Mouse (Mus musculus): Measurements from ENCODE around the gene Oaz1. TPM values are rescaled to one million over a fixed set of nuclear protein-coding genes. Genes with fewer than 3 reads are reported as not detected.

Oaz1 gene
- polyA plus RNA-seq, 1 experiment = 1,494 TPM

DNA sequence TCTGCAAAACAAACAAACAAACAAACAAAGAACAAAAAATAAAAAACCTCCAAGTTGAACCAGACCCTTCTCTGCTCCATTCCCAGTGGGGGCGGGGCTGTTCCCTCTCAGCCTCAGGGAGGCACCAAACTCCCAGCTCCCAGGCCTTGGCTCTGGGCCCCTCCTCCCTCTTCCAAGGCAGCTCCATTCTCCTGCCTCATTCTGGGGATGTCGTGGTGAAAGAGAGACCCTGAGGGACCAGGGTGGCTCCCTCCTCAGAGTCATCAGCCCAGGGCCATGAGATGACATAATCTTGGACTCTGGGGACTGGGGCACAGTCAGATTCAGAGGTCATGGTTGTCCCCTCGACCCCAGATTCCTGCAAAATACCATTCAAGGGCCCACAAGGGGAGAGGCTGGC is 50.1 kb downstream of the Oaz1 start:
- Histone ChIP-seq H3K36me3 (ENCODE audit: control insufficient read depth, insufficient read depth) (no peaks in the 10 kb centered on the region), H3ac (ENCODE audit: control insufficient read depth, insufficient read length, low read depth) (no peak overlapping the region), H3K4me3 (ENCODE audit: insufficient read depth, poor library complexity, severe bottlenecking) (no peak overlapping the region), H3K79me2 (ENCODE audit: control insufficient read depth, insufficient read depth) (no peaks in the 10 kb centered on the region), H3K27me3 (ENCODE audit: control insufficient read depth, insufficient read depth, insufficient read length) (peaks cover 4% of the 10 kb centered on the region), H3K79me3 (ENCODE audit: low read depth) (no peaks in the 10 kb centered on the region)
- no peak for TF ChIP-seq MYOG (IDR thresholded peaks at IDR 0.05; ENCODE audit: control insufficient read depth, extremely low read depth, insufficient read length)
- no peak for TF ChIP-seq USF1 (IDR thresholded peaks at IDR 0.05; ENCODE audit: low read depth)
- no peak for TF ChIP-seq CTCF (IDR thresholded peaks at IDR 0.05; ENCODE audit: control insufficient read depth, insufficient read depth, insufficient read length)
- TF ChIP-seq CEBPB (IDR thresholded peaks at IDR 0.05; ENCODE audit: low read depth) = no peak
- no peak for TF ChIP-seq FOSL1 (IDR thresholded peaks at IDR 0.05; ENCODE audit: insufficient read depth, low read length, poor library complexity, severe bottlenecking)
- no peak for TF ChIP-seq MYOD1 (IDR thresholded peaks at IDR 0.05; ENCODE audit: control insufficient read depth, insufficient read length, low read depth)
- TF ChIP-seq MAX (IDR thresholded peaks at IDR 0.05) = no peak

Small RNAs within 50 kb of the gene (microRNA-seq; reads per million reads assigned to microRNA genes)
- gene Mir1982 (ENCODE audit: borderline microRNAs expressed) = 3.2 reads per million, percentile 47 among the genes with 10 or more reads in this experiment

Other genes with a start within 250 kb of the Oaz1 start
- gene Klf16, start 249.3 kb upstream of the Oaz1 start, polyA plus RNA-seq (2012; fragmentation: generic; extraction: Trizol) = 21.0 TPM
- gene Abhd17a, start 236.3 kb upstream of the Oaz1 start, polyA plus RNA-seq (2012; fragmentation: generic; extraction: Trizol) = 103 TPM
- 119 TPM for gene Scamp4, start 223.8 kb upstream of the Oaz1 start, polyA plus RNA-seq (2012; fragmentation: generic; extraction: Trizol)
- gene Adat3, start 223.8 kb upstream of the Oaz1 start, polyA plus RNA-seq (2012; fragmentation: generic; extraction: Trizol) = 11.1 TPM
- 1.0 TPM for gene Gm49322, start 220.6 kb upstream of the Oaz1 start, polyA plus RNA-seq (2012; fragmentation: generic; extraction: Trizol)
- 165 TPM for gene Csnk1g2, start 203.8 kb upstream of the Oaz1 start, polyA plus RNA-seq (2012; fragmentation: generic; extraction: Trizol)
- gene Btbd2, start 169.6 kb upstream of the Oaz1 start, polyA plus RNA-seq (2012; fragmentation: generic; extraction: Trizol) = 53.8 TPM
- 61.4 TPM for gene Mknk2, start 148.5 kb upstream of the Oaz1 start, polyA plus RNA-seq (2012; fragmentation: generic; extraction: Trizol)
- gene Mob3a, start 124.7 kb upstream of the Oaz1 start, polyA plus RNA-seq (2012; fragmentation: generic; extraction: Trizol) = 34.2 TPM
- gene Izumo4, start 124.5 kb upstream of the Oaz1 start, polyA plus RNA-seq (2012; fragmentation: generic; extraction: Trizol) = 0.43 TPM
- gene Ap3d1, start 84.4 kb upstream of the Oaz1 start, polyA plus RNA-seq (2012; fragmentation: generic; extraction: Trizol) = 51.3 TPM
- 19.1 TPM for gene Dot1l, start 71.5 kb upstream of the Oaz1 start, polyA plus RNA-seq (2012; fragmentation: generic; extraction: Trizol)
- 106 TPM for gene Sf3a2, start 28.5 kb upstream of the Oaz1 start, polyA plus RNA-seq (2012; fragmentation: generic; extraction: Trizol)
- 74.8 TPM for gene Plekhj1, start 28.0 kb upstream of the Oaz1 start, polyA plus RNA-seq (2012; fragmentation: generic; extraction: Trizol)
- 0.87 TPM for gene Amh, start 21.4 kb upstream of the Oaz1 start, polyA plus RNA-seq (2012; fragmentation: generic; extraction: Trizol)
- gene Jsrp1, start 13.2 kb upstream of the Oaz1 start, polyA plus RNA-seq (2012; fragmentation: generic; extraction: Trizol) = 29.2 TPM
- gene Lingo3, start 17.4 kb downstream of the Oaz1 start, polyA plus RNA-seq (2012; fragmentation: generic; extraction: Trizol) = 0.05 TPM
- gene Lsm7, start 28.6 kb downstream of the Oaz1 start, polyA plus RNA-seq (2012; fragmentation: generic; extraction: Trizol) = 297 TPM
- gene Sppl2b, start 28.6 kb downstream of the Oaz1 start, polyA plus RNA-seq (2012; fragmentation: generic; extraction: Trizol) = 31.2 TPM
- gene Tmprss9, start 45.2 kb downstream of the Oaz1 start, polyA plus RNA-seq (2012; fragmentation: generic; extraction: Trizol) = 0.02 TPM
- gene Timm13, start 74.3 kb downstream of the Oaz1 start, polyA plus RNA-seq (2012; fragmentation: generic; extraction: Trizol) = 263 TPM
- 66.4 TPM for gene Lmnb2, start 91.6 kb downstream of the Oaz1 start, polyA plus RNA-seq (2012; fragmentation: generic; extraction: Trizol)
- gene Gadd45b, start 103.4 kb downstream of the Oaz1 start, polyA plus RNA-seq (2012; fragmentation: generic; extraction: Trizol) = 37.2 TPM
- gene Gng7, start 188.3 kb downstream of the Oaz1 start, polyA plus RNA-seq (2012; fragmentation: generic; extraction: Trizol) = 0.25 TPM
- 0.28 TPM for gene Diras1, start 199.0 kb downstream of the Oaz1 start, polyA plus RNA-seq (2012; fragmentation: generic; extraction: Trizol)
- gene Slc39a3, start 210.8 kb downstream of the Oaz1 start, polyA plus RNA-seq (2012; fragmentation: generic; extraction: Trizol) = 11.6 TPM
- 154 TPM for gene Sgta, start 233.5 kb downstream of the Oaz1 start, polyA plus RNA-seq (2012; fragmentation: generic; extraction: Trizol)
- gene Thop1, start 243.4 kb downstream of the Oaz1 start, polyA plus RNA-seq (2012; fragmentation: generic; extraction: Trizol) = 67.3 TPM